Mouse (Mus musculus): Measurements from ENCODE around the gene Nrip1.

The Nrip1 gene

GRCm38 (mm10) chr16:76347719-76348421, 25.8 kb downstream of the Nrip1 start:
- no peak for DNase-seq (ENCODE audit: low spot score in 2 of 2)

- no peak for DNase-seq (ENCODE audit: low spot score in 2 of 2)
These were observed 27.3 kb downstream of the Nrip1 start for GRCm38 (mm10) chr16:76346371-76346770.

- DNase-seq (ENCODE audit: low spot score in 2 of 2), result no peak
These were observed 28.8 kb downstream of the Nrip1 start for GRCm38 (mm10) chr16:76344761-76345368.

- no peak for DNase-seq (ENCODE audit: low spot score in 2 of 2)
These were observed 29.6 kb downstream of the Nrip1 start for GRCm38 (mm10) chr16:76344030-76344429.

GRCm38 (mm10) chr16:76341636-76342035, 32.0 kb downstream of the Nrip1 start:
- peak in 1 of 2 experiments; percentile 16 for DNase-seq (ENCODE audit: low spot score in 2 of 2)

GRCm38 (mm10) chr16:76339256-76339655, 34.4 kb downstream of the Nrip1 start:
- no peak for DNase-seq (ENCODE audit: low spot score in 2 of 2)

GRCm38 (mm10) chr16:76337351-76337750, 36.3 kb downstream of the Nrip1 start:
- no peak for DNase-seq (ENCODE audit: low spot score in 2 of 2)

- DNase-seq (ENCODE audit: low spot score in 2 of 2), result peak in 1 of 2 experiments; percentile 16
These were observed 36.7 kb downstream of the Nrip1 start for GRCm38 (mm10) chr16:76336932-76337331.

GRCm38 (mm10) chr16:76335913-76336312, 37.7 kb downstream of the Nrip1 start:
- no peak for DNase-seq (ENCODE audit: low spot score in 2 of 2)

GRCm38 (mm10) chr16:76332127-76332526, 41.5 kb downstream of the Nrip1 start:
- DNase-seq (ENCODE audit: low spot score in 2 of 2), result no peak

GRCm38 (mm10) chr16:76331231-76331630, 42.4 kb downstream of the Nrip1 start:
- no peak for DNase-seq (ENCODE audit: low spot score in 2 of 2)

GRCm38 (mm10) chr16:76325315-76325710, 48.3 kb downstream of the Nrip1 start:
- DNase-seq (ENCODE audit: low spot score in 2 of 2), result no peak

- DNase-seq (ENCODE audit: low spot score in 2 of 2), result no peak
These were observed 49.0 kb downstream of the Nrip1 start for GRCm38 (mm10) chr16:76324411-76325314.

- peak; percentile 41 to 68 for DNase-seq (ENCODE audit: low spot score in 2 of 2)
These were observed 49.9 kb downstream of the Nrip1 start for GRCm38 (mm10) chr16:76323594-76324307.

- DNase-seq (ENCODE audit: low spot score in 2 of 2), result no peak
These were observed 50.5 kb downstream of the Nrip1 start for GRCm38 (mm10) chr16:76323141-76323540.

GRCm38 (mm10) chr16:76321527-76322165, 52.0 kb downstream of the Nrip1 start:
- DNase-seq (ENCODE audit: low spot score in 2 of 2), result no peak

- DNase-seq (ENCODE audit: low spot score in 2 of 2), result no peak
These were observed 53.5 kb downstream of the Nrip1 start for GRCm38 (mm10) chr16:76320118-76320473.

- no peak for DNase-seq (ENCODE audit: low spot score in 2 of 2)
These were observed 54.1 kb downstream of the Nrip1 start for GRCm38 (mm10) chr16:76319364-76320117.

- no peak for DNase-seq (ENCODE audit: low spot score in 2 of 2)
These were observed 55.2 kb downstream of the Nrip1 start for GRCm38 (mm10) chr16:76318331-76318922.

Measured in natural killer cell, adult 2 months (primary cell).